Mouse (Mus musculus): ENCODE measurements at regions not wholly inside any gene's neighbourhood (a gene's known extent, or its start where the extent isn't known, plus 50 kb on each side); places are given as distances from the start of the nearest gene placed in this dataset.
"Not testable (repeated sequence)": the region's sequence is repeated elsewhere in the genome, so short reads cannot be mapped to it uniquely, and the experiment has no call there.

DNA sequence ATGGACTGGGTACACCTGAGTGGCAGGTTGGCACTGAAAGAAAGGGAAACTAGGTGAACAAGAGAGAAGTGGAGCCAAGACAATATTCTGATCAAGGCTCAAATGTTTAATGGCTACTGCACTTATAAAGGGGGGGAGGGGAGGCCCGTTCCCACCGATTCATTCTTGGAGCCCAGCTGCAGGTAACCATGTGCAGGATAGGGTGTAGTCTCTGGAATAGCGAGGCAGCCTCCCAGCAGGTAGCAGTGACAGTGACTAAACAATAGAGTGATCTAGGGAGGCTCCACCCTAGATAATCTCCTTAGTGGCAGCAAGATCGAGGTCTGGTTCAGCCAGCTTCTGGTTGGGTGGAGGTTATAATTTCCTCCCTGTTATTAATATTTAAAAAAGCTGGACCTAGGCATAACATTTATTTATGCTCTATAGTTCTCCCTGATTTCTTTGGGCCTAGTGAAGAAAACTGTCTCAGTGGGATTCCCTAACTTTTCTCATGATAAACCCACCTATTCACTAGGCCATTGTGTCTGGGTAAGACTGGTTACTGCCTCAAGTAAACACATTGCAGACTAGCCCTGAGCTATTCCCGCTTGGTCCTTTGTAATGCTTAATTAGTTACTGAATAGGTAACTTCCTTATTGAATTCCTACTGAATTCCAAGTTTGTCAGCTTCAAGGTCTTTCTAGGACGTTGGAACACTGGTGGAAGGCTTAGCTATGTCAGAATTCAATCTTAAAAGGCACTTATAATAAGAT lies 705.4 kb upstream of the Pou3f2 start:
- H3K4me3 ChIP-seq (replicated peaks; ENCODE audit: low read length), result no peak overlapping the region
- WGBS, result 66% methylated on average over 6 of the region's 6 CpGs
- no peak overlapping the region for H3K4me2 ChIP-seq (ENCODE audit: low read depth, low read length)
- no peak overlapping the region for H3K9ac ChIP-seq (ENCODE audit: low read length)
- no peaks in the 10 kb centered on the region for H3K4me1 ChIP-seq (ENCODE audit: control insufficient read depth, insufficient read depth, low read length)
- H3K36me3 ChIP-seq (ENCODE audit: control insufficient read depth, insufficient read depth, low read length), result no peaks in the 10 kb centered on the region
- no peak overlapping the region for H3K27ac ChIP-seq (ENCODE audit: low read length)
- no peak for ATAC-seq (ENCODE audit: insufficient read depth, low FRiP score)
- no peaks in the 10 kb centered on the region for H3K27me3 ChIP-seq (ENCODE audit: control insufficient read depth, insufficient read depth, low read length)
- no peaks in the 10 kb centered on the region for H3K9me3 ChIP-seq (replicated peaks; ENCODE audit: control insufficient read depth, low read length)

DNA sequence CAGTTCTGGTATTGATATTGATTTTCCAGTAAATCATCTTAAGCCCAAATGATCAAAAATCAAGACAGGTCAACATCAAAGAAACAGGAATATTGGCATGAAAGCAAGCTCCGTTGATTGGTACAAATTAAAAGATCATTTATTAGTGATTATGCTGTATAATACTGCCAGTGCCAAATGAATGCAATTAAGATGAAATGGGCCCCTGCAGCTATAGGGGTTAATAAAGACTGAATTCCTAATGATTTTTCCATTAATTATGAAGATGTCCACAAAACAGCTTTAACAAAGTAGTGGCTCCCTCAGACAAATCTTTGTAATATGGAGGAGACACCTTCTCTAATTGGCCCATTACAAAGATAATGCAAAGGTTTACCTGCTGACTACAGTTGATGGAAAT lies 685.6 kb upstream of the Pou3f2 start:
- Histone ChIP-seq H3K36me3 (ENCODE audit: control insufficient read depth, insufficient read depth, low read length) (no peaks in the 10 kb centered on the region), H3K9me3 (replicated peaks; ENCODE audit: control insufficient read depth, low read length) (no peaks in the 10 kb centered on the region), H3K4me2 (ENCODE audit: low read depth, low read length) (no peak overlapping the region), H3K27ac (ENCODE audit: low read length) (no peak overlapping the region), H3K4me3 (replicated peaks; ENCODE audit: low read length) (no peak overlapping the region), H3K27me3 (ENCODE audit: control insufficient read depth, insufficient read depth, low read length) (no peaks in the 10 kb centered on the region), H3K4me1 (ENCODE audit: control insufficient read depth, insufficient read depth, low read length) (no peaks in the 10 kb centered on the region), H3K9ac (ENCODE audit: low read length) (no peak overlapping the region)
- WGBS, result 83% methylated on average over 1 of the region's 1 CpGs
- ATAC-seq (ENCODE audit: insufficient read depth, low FRiP score), result no peak

DNA sequence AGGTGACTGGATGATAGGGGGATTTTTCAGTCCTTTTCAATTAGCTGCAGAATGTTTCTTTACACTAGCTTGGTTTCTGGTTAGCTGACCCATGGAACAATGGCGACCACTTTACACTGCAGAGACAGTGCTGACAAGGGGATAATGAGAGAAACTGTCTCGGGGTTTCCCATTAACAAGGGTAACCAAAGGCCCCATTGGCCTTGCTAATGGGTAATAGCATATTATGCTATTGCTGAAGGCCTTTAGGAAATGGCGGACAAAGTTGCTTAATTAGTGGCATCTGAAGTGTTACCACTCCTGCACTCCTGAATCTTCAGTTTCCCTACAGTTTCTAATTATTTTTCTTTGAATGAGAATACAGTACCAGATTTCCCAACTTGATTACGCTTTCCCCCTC lies 685.2 kb upstream of the Pou3f2 start:
- Histone ChIP-seq H3K4me2 (ENCODE audit: low read depth, low read length) (no peak overlapping the region), H3K9ac (ENCODE audit: low read length) (no peak overlapping the region), H3K4me1 (ENCODE audit: control insufficient read depth, insufficient read depth, low read length) (no peaks in the 10 kb centered on the region), H3K27ac (ENCODE audit: low read length) (no peak overlapping the region), H3K27me3 (ENCODE audit: control insufficient read depth, insufficient read depth, low read length) (no peaks in the 10 kb centered on the region), H3K36me3 (ENCODE audit: control insufficient read depth, insufficient read depth, low read length) (no peaks in the 10 kb centered on the region), H3K4me3 (replicated peaks; ENCODE audit: low read length) (no peak overlapping the region), H3K9me3 (replicated peaks; ENCODE audit: control insufficient read depth, low read length) (no peaks in the 10 kb centered on the region)
- 74% methylated on average over 4 of the region's 4 CpGs for WGBS
- ATAC-seq (ENCODE audit: insufficient read depth, low FRiP score), result no peak

DNA sequence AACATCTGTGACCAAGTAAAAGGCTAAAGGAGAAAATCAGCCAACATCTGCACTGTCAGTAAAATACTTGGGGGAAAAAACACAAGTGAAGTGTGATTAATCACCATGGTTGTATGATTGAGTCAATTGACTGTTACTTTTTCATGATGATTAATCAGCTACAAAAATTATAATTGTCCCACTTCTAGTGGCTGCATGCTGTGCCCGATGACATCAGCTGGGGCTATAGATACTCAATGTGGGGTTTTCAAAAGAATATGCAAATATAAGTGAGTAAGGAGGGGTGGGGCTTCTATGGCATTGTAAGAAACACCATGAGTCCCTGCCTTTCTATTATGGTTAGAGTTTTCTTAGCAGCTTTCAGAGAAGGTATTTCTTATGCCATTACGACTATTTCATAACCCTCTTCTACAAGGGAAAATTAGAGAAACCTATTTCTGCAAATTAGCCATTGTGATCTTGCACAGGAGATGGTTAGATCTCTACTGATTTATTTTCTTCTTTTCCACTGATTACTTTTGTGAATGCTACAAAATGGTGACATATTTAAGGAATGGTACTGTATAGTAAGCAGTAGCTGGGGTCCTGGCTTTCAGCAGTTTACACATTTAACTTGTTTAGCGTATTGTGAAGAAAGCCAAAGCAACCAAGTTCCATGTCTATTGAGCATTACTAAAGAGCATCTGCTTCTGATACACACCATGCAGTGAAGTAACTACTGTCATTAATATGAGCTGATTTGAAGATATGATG lies 660.1 kb upstream of the Pou3f2 start:
- ATAC-seq (ENCODE audit: insufficient read depth, low FRiP score), result no peak

DNA sequence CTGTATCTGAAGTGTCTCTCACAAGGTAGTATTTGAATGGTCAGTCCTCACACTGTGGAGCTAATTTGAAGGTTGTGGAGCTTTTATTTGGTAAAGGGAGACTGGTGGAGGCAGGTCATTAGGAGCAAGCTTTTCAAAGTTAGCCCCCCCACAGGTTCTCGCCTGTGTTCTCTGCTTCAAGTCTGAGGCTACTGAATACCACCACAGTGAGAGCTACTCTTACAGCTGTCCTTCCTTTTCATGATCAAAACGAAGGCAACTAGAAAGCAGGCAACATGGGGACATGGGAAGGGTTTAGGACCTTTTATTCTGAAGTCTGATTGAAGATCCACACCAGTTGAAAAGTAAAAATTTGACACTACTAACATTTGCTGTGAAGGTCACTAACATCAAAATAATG lies 645.2 kb upstream of the Pou3f2 start:
- Histone ChIP-seq H3K27ac (ENCODE audit: low read length) (no peak overlapping the region), H3K4me2 (ENCODE audit: low read depth, low read length) (no peak overlapping the region), H3K36me3 (ENCODE audit: control insufficient read depth, insufficient read depth, low read length) (no peaks in the 10 kb centered on the region), H3K9ac (ENCODE audit: low read length) (no peak overlapping the region), H3K4me1 (ENCODE audit: control insufficient read depth, insufficient read depth, low read length) (no peaks in the 10 kb centered on the region), H3K27me3 (ENCODE audit: control insufficient read depth, insufficient read depth, low read length) (no peaks in the 10 kb centered on the region), H3K9me3 (replicated peaks; ENCODE audit: control insufficient read depth, low read length) (no peaks in the 10 kb centered on the region), H3K4me3 (replicated peaks; ENCODE audit: low read length) (no peak overlapping the region)
- ATAC-seq (ENCODE audit: insufficient read depth, low FRiP score), result no peak
- WGBS, result 39% methylated on average over 2 of the region's 2 CpGs

More for the DNA sequence above, 660.1 kb upstream of the Pou3f2 start:
- Histone ChIP-seq H3K27me3 (ENCODE audit: control insufficient read depth, insufficient read depth, low read length) (no peaks in the 10 kb centered on the region), H3K9me3 (replicated peaks; ENCODE audit: control insufficient read depth, low read length) (no peaks in the 10 kb centered on the region), H3K27ac (ENCODE audit: low read length) (no peak overlapping the region), H3K4me2 (ENCODE audit: low read depth, low read length) (no peak overlapping the region), H3K4me3 (replicated peaks; ENCODE audit: low read length) (no peak overlapping the region), H3K9ac (ENCODE audit: low read length) (no peak overlapping the region), H3K36me3 (ENCODE audit: control insufficient read depth, insufficient read depth, low read length) (no peaks in the 10 kb centered on the region), H3K4me1 (ENCODE audit: control insufficient read depth, insufficient read depth, low read length) (no peaks in the 10 kb centered on the region)
- 87% methylated on average over 3 of the region's 3 CpGs for WGBS

DNA sequence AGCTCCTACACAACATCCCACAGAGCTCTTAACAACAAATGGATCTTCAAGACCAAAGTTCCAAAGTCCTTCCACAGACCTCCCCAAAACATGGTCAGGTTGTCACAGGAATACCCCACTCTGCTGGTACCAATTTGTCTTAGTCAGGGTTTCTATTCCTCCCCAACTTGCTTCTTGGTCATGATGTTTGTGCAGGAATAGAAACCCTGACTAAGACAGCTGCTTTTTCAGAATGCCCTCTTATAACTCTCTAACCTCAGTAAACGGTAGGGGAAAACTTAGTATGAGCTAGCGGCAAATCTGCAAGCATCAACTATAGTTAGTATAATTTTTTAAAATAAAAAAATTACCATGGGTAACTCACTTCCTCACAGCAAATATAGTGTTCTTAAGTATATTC lies 613.3 kb upstream of the Pou3f2 start:
- not testable (repeated sequence) for ATAC-seq (ENCODE audit: insufficient read depth, low FRiP score)
- WGBS, result 93% methylated on average over 2 of the region's 2 CpGs

DNA sequence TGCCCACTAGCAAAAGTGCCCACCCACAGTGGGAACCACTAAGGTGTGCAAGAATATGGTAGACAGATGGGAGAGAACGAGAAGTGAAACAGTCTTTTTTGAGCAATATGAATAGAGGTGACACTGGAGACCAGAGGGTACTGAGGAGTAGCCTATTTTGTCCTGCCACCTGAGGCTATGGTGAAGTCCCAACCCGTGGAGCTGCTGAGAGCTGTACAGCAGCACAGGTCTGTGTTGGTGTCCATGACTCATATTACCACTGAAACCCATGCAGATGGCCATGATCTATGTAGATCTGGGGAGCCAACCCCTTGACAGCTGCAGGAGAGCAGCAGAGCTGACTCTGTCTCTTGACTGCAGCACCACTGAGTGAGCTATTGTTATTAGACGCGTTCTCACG lies 591.4 kb upstream of the Pou3f2 start:
- WGBS, result 91% methylated on average over 5 of the region's 5 CpGs
- Histone ChIP-seq H3K27me3 (ENCODE audit: control insufficient read depth, insufficient read depth, low read length) (no peaks in the 10 kb centered on the region), H3K9me3 (replicated peaks; ENCODE audit: control insufficient read depth, low read length) (no peaks in the 10 kb centered on the region), H3K4me3 (replicated peaks; ENCODE audit: low read length) (no peak overlapping the region), H3K4me1 (ENCODE audit: control insufficient read depth, insufficient read depth, low read length) (no peaks in the 10 kb centered on the region), H3K4me2 (ENCODE audit: low read depth, low read length) (no peak overlapping the region), H3K27ac (ENCODE audit: low read length) (no peak overlapping the region), H3K36me3 (ENCODE audit: control insufficient read depth, insufficient read depth, low read length) (no peaks in the 10 kb centered on the region), H3K9ac (ENCODE audit: low read length) (no peak overlapping the region)
- no peak for ATAC-seq (ENCODE audit: insufficient read depth, low FRiP score)

More for the DNA sequence above, 613.3 kb upstream of the Pou3f2 start:
- not testable (repeated sequence) for H3K4me3 ChIP-seq (replicated peaks; ENCODE audit: low read length); H3K36me3 ChIP-seq (ENCODE audit: control insufficient read depth, insufficient read depth, low read length); H3K4me1 ChIP-seq (ENCODE audit: control insufficient read depth, insufficient read depth, low read length); H3K9me3 ChIP-seq (replicated peaks; ENCODE audit: control insufficient read depth, low read length); H3K4me2 ChIP-seq (ENCODE audit: low read depth, low read length); H3K27me3 ChIP-seq (ENCODE audit: control insufficient read depth, insufficient read depth, low read length); H3K27ac ChIP-seq (ENCODE audit: low read length); H3K9ac ChIP-seq (ENCODE audit: low read length)

DNA sequence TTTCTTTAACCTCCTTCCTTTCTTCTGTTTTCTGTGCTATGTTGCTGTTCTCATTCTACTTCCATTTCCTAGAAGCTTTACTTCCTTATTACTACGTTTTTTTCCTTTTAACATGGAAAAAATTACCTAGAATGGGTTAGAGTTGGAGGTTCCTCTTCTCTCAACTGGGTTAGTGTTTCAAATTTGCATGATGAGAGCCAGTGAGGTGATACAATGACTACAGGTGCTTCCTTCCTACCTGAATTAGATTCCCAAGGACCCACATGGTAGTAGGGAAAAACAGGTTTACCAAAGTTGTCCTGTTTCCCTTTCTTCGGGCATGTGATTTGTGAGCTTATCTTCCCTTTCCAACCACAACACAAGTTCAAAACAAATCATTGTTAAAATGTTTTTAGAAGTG lies 589.4 kb upstream of the Pou3f2 start:
- ATAC-seq (ENCODE audit: insufficient read depth, low FRiP score), result no peak
- no peaks in the 10 kb centered on the region for H3K36me3 ChIP-seq (ENCODE audit: control insufficient read depth, insufficient read depth, low read length)

DNA sequence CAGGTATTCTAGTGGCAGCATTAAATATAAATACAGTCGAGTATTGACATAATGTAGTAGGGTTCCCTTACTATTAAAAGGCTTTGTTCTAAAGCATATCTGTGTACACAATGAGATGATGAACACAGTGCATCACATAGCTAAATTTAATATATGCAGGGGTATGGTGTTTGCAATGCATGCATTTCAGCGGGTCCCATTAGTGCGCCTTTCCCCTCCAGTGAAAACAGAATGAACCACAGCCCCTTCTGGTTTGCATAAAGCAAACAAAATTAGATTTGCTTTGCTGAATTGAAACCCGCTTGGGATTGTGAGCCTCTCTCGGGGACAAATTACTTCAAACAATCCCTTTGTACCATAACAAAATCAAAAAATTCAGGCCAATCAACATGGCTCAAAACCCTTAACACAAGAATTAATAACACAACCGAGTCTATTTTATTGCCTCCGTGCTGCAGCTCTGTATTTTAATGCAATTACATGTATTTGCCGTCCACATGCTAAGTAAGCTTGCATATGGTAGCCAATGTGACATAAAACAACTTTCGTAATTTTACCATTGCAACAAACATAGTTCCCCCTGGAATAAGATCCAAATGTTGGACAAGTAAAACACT lies 562.6 kb upstream of the Pou3f2 start:
- no peaks in the 10 kb centered on the region for H3K27me3 ChIP-seq (ENCODE audit: control insufficient read depth, insufficient read depth, low read length)
- no peaks in the 10 kb centered on the region for H3K9me3 ChIP-seq (replicated peaks; ENCODE audit: control insufficient read depth, low read length)
- no peak for ATAC-seq (ENCODE audit: insufficient read depth, low FRiP score)
- H3K9ac ChIP-seq (ENCODE audit: low read length), result no peak overlapping the region
- no peak overlapping the region for H3K27ac ChIP-seq (ENCODE audit: low read length)
- 77% methylated on average over 9 of the region's 9 CpGs for WGBS
- H3K36me3 ChIP-seq (ENCODE audit: control insufficient read depth, insufficient read depth, low read length), result no peaks in the 10 kb centered on the region
- no peak overlapping the region for H3K4me2 ChIP-seq (ENCODE audit: low read depth, low read length)
- H3K4me1 ChIP-seq (ENCODE audit: control insufficient read depth, insufficient read depth, low read length), result no peaks in the 10 kb centered on the region
- no peak overlapping the region for H3K4me3 ChIP-seq (replicated peaks; ENCODE audit: low read length)

More for the DNA sequence above, 589.4 kb upstream of the Pou3f2 start:
- no peaks in the 10 kb centered on the region for H3K27me3 ChIP-seq (ENCODE audit: control insufficient read depth, insufficient read depth, low read length)
- no peaks in the 10 kb centered on the region for H3K4me1 ChIP-seq (ENCODE audit: control insufficient read depth, insufficient read depth, low read length)
- H3K27ac ChIP-seq (ENCODE audit: low read length), result no peak overlapping the region
- no peak overlapping the region for H3K4me2 ChIP-seq (ENCODE audit: low read depth, low read length)
- no peak overlapping the region for H3K4me3 ChIP-seq (replicated peaks; ENCODE audit: low read length)
- H3K9me3 ChIP-seq (replicated peaks; ENCODE audit: control insufficient read depth, low read length), result no peaks in the 10 kb centered on the region
- no peak overlapping the region for H3K9ac ChIP-seq (ENCODE audit: low read length)
- WGBS, result 61% methylated on average over 2 of the region's 2 CpGs

Data from stomach, embryonic 16.5 days (tissue).